Mouse (Mus musculus) midbrain, embryonic 15.5 days (tissue): Measurements from ENCODE around the gene Fn3k. TPM values are rescaled to one million over a fixed set of nuclear protein-coding genes. Genes with fewer than 3 reads are reported as not detected.

Experiments
- ATAC-seq: fragments of 200-750 bp; cut with Nextera tagmentation; replicated peaks from 2 replicates; pipeline ENCODE4 v1.8.0; 2017; ENCODE audit warnings: moderate TSS enrichment
- H3K27ac ChIP-seq: fragments of 300-500 bp; sonication (generic); 2 replicates; pipeline ENCODE4 v1.5.1; 2015; ENCODE audit warnings: mild to moderate bottlenecking, inconsistent platforms
- H3K27me3 ChIP-seq: fragments of 300-500 bp; sonication (generic); replicated peaks from 2 replicates; pipeline ENCODE4 v1.6.1; 2015; ENCODE audit warnings: inconsistent platforms
- H3K36me3 ChIP-seq: fragments of 300-500 bp; sonication (generic); replicated peaks from 2 replicates; pipeline ENCODE4 v1.6.1; 2015; ENCODE audit warnings: inconsistent platforms
- H3K4me1 ChIP-seq: fragments of 300-500 bp; sonication (generic); 2 replicates; pipeline ENCODE4 v1.6.1; 2015; ENCODE audit warnings: inconsistent platforms
- H3K4me2 ChIP-seq: fragments of 300-500 bp; sonication (generic); 2 replicates; pipeline ENCODE4 v1.6.1; 2015; ENCODE audit warnings: inconsistent platforms, mild to moderate bottlenecking, moderate library complexity
- H3K4me3 ChIP-seq: fragments of 300-500 bp; sonication (generic); 2 replicates; pipeline ENCODE4 v1.5.1; 2015; ENCODE audit warnings: mild to moderate bottlenecking, inconsistent platforms
- H3K9ac ChIP-seq: fragments of 300-500 bp; sonication (generic); 2 replicates; pipeline ENCODE4 v1.6.1; 2015; ENCODE audit warnings: mild to moderate bottlenecking, inconsistent platforms
- H3K9me3 ChIP-seq: fragments of 300-500 bp; sonication (generic); 2 replicates; pipeline ENCODE4 v1.6.1; 2016; ENCODE audit warnings: inconsistent platforms
- WGBS: fragments of 180-500 bp; shearing (Covaris S2); methylation state at CpG from one replicate; pipeline ENCODE4 v1.1.7; 2015; ENCODE audit warnings: mixed read lengths; 5-methylcytosine and 5-hydroxymethylcytosine counted together
- polyA plus RNA-seq: library from polyadenylated mRNA; unstranded; fragments of >200 nt; fragmentation: Nextera tagmentation; extraction: Ambion mirVana; gene quantifications from 2 replicates; pipeline ENCODE4 v1.2.1, GENCODE M21; 2015

Fn3k gene
- polyA plus RNA-seq, result 4.4 and 5.0 TPM in 2 replicates

DNA sequence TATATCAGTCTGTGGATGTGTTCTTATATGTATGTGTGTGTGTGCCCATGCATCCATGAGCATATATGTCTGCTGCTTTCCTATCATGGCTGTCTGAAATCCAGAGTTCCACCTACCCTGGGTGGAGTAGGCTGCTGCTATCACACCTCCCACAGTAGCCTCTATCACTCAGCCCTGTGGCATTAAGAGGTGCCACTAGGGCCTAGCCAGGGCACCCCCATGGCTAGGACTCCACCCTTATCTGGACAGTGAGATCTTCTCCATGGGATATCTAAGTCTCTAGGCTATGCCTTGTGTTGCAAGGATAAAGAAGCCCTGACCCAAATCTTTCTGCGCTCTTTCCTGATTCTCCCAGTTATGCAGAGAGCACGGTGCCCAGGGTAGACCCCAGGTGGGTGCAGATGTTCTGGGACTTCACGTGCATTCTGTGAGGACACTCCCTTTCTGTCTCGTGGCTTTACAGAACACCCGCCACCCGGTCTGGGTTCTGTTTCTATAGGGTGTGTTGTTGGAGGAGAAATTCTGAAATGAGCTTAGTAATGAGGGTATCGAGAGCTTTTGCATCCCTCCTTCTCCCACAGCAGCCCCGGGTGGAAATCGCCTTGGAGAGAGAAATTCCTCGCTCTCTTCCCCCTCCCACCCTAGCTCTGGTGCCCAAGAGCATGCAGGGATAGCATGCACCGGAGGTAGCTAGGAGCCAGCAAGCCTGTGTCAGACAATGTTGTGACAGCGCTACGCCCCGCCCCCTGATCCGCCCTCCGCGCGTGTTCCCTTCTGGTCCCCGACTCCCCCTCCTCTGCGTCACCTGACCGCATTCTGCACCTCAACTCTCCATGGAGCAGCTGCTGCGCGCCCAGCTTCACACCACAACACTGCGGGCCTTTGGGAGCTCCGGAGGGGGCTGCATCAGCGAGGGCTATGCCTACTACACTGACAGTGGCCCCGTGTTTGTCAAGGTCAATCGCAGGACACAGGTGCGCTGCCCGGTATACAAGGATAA, at the start of gene Fn3k:
Gene Fn3k, plus strand, starts transcription at position 758 of the 1,000 bp plus-strand sequence.
- peak within 1 kb of the TSS; percentile 53 for H3K9ac ChIP-seq
- H3K36me3 ChIP-seq, result no peaks in the 10 kb centered on the region
- peak within 1 kb of the TSS; percentile 53 for H3K4me3 ChIP-seq
- no peaks in the 10 kb centered on the region for H3K27me3 ChIP-seq
- peaks cover 26% of the 10 kb centered on the region for H3K4me1 ChIP-seq
- H3K27ac ChIP-seq, result peak within 1 kb of the TSS; percentile 71
- peak within 1 kb of the TSS; percentile 88 for H3K4me2 ChIP-seq
- H3K9me3 ChIP-seq, result no peaks in the 10 kb centered on the region
- ATAC-seq, result peak; percentile 98
- WGBS, result 6% methylated on average over 30 of the region's 30 CpGs

DNA sequence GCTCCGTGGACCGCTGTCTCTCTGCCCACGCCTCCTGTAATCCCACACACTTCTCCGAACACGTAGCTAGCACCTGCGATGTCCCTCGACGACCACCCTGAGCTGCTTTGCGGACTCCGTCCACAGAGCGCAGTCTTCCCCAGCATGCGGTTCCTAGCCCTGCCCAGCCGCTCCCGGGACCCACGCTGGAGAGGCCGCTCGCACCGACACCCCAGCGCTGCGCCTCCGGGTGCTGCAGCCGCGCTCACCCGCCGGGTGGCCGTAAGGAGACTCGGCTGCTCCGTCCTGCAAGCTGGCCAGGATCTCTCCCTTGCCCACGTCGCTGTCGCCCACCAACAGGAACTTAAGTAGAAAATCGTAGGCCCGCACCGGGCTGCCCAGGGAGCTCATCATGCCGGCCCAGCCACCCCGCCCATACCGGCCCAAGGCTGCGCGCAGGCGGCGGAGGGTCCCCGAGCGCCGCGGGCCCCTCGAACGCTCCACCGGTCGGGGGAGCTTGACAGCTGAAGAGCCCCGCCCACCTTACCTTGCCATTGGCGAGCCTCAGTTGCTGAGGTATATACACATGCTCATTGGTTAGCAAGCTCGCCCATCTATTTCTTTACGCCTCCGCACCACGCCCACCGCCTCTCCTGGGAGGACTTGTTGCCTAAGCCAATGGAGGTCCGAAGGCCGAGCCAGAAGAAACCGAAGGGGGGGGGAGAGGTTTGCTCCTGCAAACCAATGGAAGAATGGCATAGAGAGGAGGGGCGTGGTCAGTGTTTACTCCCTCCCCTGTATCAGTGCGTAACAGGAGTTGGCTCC, 46.8 kb upstream of the Fn3k start, which contains the start of gene Rab40b:
Gene Rab40b, minus strand, starts transcription at position 502 of the 804 bp plus-strand sequence.
- under 1% methylated on average over 61 of the region's 61 CpGs for WGBS
- H3K27ac ChIP-seq, result peak within 1 kb of the TSS; percentile 46

DNA sequence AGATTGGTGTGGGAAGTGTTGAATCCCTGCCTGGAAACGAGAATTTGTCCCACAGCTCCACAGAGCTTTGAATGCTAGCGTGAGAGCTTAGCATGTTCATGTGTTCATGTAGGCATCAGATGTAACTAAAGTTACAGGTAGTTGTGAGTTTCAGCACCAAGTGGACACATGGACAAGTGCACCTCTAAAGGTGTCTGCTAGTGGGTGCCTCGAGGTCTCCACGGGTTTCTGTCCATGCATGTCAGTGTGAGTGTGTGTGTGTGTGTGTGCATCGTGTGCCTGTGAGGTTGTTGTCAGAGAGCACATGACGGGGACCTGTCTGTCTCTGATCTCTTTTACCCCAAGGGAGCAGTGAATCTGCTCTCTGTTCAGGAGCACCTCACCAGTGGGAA, 46.2 kb upstream of the Fn3k start:
- H3K4me3 ChIP-seq, result peak overlapping the region; percentile 62
- 7% methylated on average over 6 of the region's 6 CpGs for WGBS
- ATAC-seq, result no peak
- H3K4me2 ChIP-seq, result peak overlapping the region; percentile 70
- no peak overlapping the region for H3K9ac ChIP-seq
- no peaks in the 10 kb centered on the region for H3K9me3 ChIP-seq
- peaks cover 13% of the 10 kb centered on the region for H3K4me1 ChIP-seq
- no peaks in the 10 kb centered on the region for H3K27me3 ChIP-seq
- no peaks in the 10 kb centered on the region for H3K36me3 ChIP-seq
- 0 out of 2 replicates have a peak overlapping the region, but pooled peaks have one; percentile 3 for H3K27ac ChIP-seq

More for the DNA sequence above, 46.8 kb upstream of the Fn3k start, which contains the start of gene Rab40b:
- Histone ChIP-seq H3K9ac (peak within 1 kb of the TSS; percentile 51), H3K36me3 (no peaks in the 10 kb centered on the region), H3K9me3 (no peaks in the 10 kb centered on the region), H3K4me3 (peak within 1 kb of the TSS; percentile 62), H3K27me3 (no peaks in the 10 kb centered on the region), H3K4me1 (peaks cover 13% of the 10 kb centered on the region), H3K4me2 (peak within 1 kb of the TSS; percentile 70)
- peak; percentile 99 for ATAC-seq

DNA sequence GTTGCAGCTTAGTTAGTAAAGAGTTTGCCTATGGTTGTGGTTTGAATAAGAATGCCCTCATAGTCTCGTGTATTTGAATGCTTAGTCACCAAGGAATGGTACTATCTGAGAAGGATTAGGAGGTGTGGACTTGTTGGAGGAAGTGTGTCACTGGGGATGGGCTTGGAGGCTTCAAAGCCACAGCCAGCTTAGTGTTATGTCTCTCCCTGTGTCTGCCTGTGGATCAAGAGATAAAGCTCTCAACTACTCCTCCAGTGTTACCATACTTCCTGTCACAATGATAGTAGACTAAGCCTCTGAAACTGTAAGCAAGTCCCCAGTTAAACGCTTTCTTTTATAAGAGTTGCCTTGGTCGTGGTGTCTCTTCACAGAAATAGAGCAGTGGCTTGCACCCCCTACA, 43.9 kb upstream of the Fn3k start:
- no peaks in the 10 kb centered on the region for H3K36me3 ChIP-seq
- no peak overlapping the region for H3K4me2 ChIP-seq

DNA sequence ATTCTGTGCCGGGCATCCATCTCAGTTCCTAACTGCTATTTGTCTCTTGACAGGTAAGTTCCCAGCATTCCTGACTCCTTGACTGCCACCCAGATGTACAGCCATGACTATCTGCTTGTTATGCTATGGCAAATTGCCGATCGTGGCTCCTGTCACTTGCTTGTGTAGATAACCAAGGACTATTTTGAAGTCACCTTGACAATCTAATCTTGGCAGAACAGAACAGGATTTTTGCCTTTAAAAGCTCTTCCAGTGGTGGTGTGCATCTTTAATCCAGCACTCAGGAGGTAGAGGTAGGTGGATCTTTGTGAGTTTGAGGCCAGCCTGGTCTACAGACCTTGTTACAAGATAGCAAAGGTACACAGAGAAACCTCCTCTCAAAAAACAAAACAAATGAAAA, 42.3 kb upstream of the Fn3k start:
- Histone ChIP-seq H3K36me3 (no peaks in the 10 kb centered on the region), H3K4me1 (peaks cover 7% of the 10 kb centered on the region; the same call in 1 of the 2 replicates), H3K9me3 (no peaks in the 10 kb centered on the region), H3K27ac (no peak overlapping the region), H3K9ac (no peak overlapping the region), H3K4me3 (no peak overlapping the region), H3K4me2 (no peak overlapping the region), H3K27me3 (no peaks in the 10 kb centered on the region)
- ATAC-seq, result no peak
- 92% methylated on average over 3 of the region's 3 CpGs for WGBS

More for the DNA sequence above, 43.9 kb upstream of the Fn3k start:
- H3K4me1 ChIP-seq, result peaks cover 13% of the 10 kb centered on the region
- 63% methylated on average over 3 of the region's 3 CpGs for WGBS
- ATAC-seq, result no peak
- H3K27ac ChIP-seq, result no peak overlapping the region
- no peaks in the 10 kb centered on the region for H3K9me3 ChIP-seq
- no peak overlapping the region for H3K9ac ChIP-seq
- H3K27me3 ChIP-seq, result no peaks in the 10 kb centered on the region
- no peak overlapping the region for H3K4me3 ChIP-seq

DNA sequence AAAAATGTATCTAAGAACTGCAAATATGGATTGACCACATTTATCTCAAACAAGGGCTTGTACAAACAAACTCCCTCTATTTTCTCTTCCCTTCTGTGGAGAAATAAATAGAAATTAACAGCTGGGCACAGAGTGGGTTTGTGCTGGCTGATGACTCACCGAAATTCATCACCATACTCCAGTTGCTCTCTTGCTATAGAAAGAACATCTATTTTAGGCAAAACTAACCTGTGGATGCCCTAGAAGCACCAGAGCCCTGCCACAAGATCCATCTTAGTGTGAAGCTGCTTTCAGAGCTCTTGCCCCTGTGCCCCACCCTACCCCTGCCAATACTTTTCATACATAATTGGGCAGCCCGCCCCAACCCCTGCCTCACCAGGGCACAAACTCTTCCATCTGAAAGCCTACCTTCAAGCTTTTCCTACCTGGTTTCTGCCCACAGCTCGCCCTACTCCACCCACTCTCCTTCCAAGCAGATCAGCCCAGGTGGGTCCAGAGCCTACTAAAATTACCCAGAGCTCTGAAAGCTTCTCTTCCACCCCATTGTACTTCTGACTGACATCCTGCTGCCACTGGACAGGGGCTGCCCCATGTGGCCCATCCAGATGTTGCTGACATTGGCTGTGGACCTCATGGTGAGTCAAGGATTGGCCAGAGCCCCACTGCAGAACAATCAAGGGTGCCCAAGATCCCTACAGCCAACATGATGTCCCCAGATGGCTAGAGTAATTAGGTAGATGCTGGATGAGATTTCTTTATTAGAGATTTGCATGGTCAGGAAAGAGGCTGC, 27.2 kb upstream of the Fn3k start:
- 79% methylated on average over 3 of the region's 3 CpGs for WGBS
- no peak for ATAC-seq
- no peak overlapping the region for H3K4me2 ChIP-seq
- no peaks in the 10 kb centered on the region for H3K36me3 ChIP-seq
- H3K4me3 ChIP-seq, result no peak overlapping the region
- no peaks in the 10 kb centered on the region for H3K9me3 ChIP-seq
- no peaks in the 10 kb centered on the region for H3K4me1 ChIP-seq
- H3K27ac ChIP-seq, result no peak overlapping the region
- H3K9ac ChIP-seq, result no peak overlapping the region
- H3K27me3 ChIP-seq, result no peaks in the 10 kb centered on the region

DNA sequence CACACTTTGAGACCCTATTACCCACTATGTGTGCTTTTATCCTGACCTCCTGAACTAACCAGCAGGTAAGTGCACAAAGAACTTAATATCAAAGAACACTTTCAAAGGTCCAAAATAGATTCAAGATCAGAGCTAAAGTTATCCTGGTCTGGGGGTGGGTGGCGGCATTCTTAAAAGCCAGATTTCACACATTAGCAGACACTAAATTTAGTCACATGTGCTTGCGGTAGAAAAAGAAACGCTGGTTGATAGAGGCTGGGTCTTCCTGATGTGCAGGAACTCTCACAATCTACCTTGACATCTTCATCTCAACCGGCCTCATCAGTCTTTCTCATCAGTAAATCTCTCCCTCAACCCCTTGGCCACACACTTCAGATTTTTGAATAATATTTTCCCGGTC, 20.0 kb upstream of the Fn3k start:
- Histone ChIP-seq H3K36me3 (no peaks in the 10 kb centered on the region), H3K27me3 (no peaks in the 10 kb centered on the region), H3K9me3 (no peaks in the 10 kb centered on the region), H3K27ac (no peak overlapping the region), H3K4me3 (no peak overlapping the region), H3K4me2 (no peak overlapping the region), H3K9ac (no peak overlapping the region), H3K4me1 (no peaks in the 10 kb centered on the region)
- WGBS, result 89% methylated on average over 5 of the region's 5 CpGs
- ATAC-seq, result no peak

DNA sequence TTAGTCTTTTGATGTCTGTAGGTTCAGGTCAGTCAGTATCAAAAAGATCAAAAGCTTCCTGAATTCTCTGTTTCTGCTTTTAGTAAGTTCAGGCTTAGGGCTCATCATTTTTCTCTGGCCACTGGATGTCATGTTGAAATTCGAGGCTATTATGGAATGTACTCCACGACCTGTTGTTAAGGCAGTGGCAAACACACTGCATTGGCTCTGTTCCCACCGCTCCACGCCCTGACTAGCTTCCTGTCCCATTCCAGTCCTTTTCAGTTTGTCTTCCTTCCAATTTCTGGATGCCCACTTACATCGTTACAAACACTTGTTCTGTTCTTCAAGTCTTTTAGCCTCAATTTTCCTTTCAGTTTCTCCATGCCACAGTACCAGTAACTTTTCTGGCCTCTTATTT, 19.4 kb upstream of the Fn3k start:
- H3K27me3 ChIP-seq, result no peaks in the 10 kb centered on the region
- H3K4me3 ChIP-seq, result no peak overlapping the region
- no peak for ATAC-seq
- no peak overlapping the region for H3K4me2 ChIP-seq
- H3K9ac ChIP-seq, result no peak overlapping the region
- H3K9me3 ChIP-seq, result no peaks in the 10 kb centered on the region
- H3K36me3 ChIP-seq, result no peaks in the 10 kb centered on the region
- WGBS, result 72% methylated on average over 5 of the region's 5 CpGs
- H3K4me1 ChIP-seq, result peaks cover 1% of the 10 kb centered on the region
- H3K27ac ChIP-seq, result no peak overlapping the region

DNA sequence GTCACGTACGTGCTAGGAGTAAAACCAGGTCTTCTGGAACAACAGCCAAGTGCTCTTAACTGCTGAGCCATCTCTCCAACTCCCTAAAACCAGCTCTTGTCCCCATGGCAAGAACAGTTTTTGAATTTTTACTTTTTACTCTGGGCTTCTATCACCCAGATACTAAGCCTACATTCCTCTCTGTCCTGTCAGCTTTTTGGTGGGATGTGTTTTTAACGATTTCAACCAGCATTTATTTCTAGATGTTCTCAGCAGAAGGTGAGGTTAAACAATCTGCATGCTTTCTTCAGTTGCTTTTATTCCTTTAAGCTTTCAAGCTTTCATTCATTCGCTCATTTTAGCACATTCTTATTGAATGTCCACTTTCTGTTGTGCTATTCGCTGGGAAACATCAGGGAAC, 16.7 kb upstream of the Fn3k start:
- Histone ChIP-seq H3K9ac (no peak overlapping the region), H3K4me3 (no peak overlapping the region), H3K9me3 (no peaks in the 10 kb centered on the region), H3K36me3 (no peaks in the 10 kb centered on the region), H3K27me3 (no peaks in the 10 kb centered on the region), H3K4me1 (peaks cover 16% of the 10 kb centered on the region), H3K4me2 (no peak overlapping the region), H3K27ac (no peak overlapping the region)
- ATAC-seq, result no peak
- WGBS, result 87% methylated on average over 5 of the region's 5 CpGs

DNA sequence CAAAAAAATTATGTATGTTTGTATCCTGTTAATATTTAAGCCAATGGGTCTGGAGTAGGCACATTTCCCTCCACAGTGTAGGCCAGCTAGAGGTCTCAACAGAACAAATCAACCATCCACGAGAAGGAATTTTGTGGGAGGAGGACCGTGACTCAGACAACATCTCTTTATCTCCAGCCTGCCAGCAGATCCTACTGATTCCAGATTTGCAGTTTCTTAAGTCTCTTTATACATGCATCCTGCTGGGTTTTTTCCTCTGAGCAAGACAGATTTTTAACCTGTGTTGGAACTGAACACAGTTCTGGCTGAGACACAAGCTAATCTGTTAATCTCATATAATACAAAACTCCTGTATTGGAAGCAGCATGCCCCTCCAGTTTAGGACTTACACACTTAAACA, 15.8 kb upstream of the Fn3k start:
- Histone ChIP-seq H3K4me1 (peaks cover 16% of the 10 kb centered on the region), H3K9me3 (no peaks in the 10 kb centered on the region), H3K36me3 (no peaks in the 10 kb centered on the region), H3K9ac (no peak overlapping the region), H3K27ac (no peak overlapping the region), H3K27me3 (no peaks in the 10 kb centered on the region), H3K4me2 (no peak overlapping the region), H3K4me3 (no peak overlapping the region)
- ATAC-seq, result no peak
- WGBS, result 46% methylated on average over 2 of the region's 2 CpGs

DNA sequence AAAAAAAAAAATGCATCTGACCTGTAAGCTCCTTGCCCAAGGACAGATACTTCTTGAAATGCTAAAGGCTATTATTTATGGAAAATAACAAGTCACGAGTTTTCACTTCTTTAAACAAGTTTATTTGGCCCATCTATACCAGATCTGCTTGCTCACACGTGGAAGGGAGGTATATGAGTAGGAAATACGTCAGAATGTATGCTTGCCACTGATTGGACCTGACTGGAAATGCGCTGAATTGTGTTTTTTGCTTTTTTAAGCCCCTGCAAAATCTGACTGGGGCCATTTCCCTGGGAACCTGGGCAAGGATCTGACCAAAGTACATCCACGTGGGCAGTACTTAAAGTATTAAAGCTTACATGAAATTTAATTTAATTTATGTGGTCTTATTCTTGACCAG, 14.3 kb upstream of the Fn3k start:
- Histone ChIP-seq H3K9me3 (no peaks in the 10 kb centered on the region), H3K27me3 (no peaks in the 10 kb centered on the region)
- ATAC-seq, result no peak

More for the DNA sequence above, 14.3 kb upstream of the Fn3k start:
- peaks cover 16% of the 10 kb centered on the region for H3K4me1 ChIP-seq
- no peaks in the 10 kb centered on the region for H3K36me3 ChIP-seq
- WGBS, result 53% methylated on average over 5 of the region's 5 CpGs
- H3K27ac ChIP-seq, result no peak overlapping the region
- peak overlapping the region; percentile 63; the same call in 1 of the 2 replicates for H3K9ac ChIP-seq
- peak overlapping the region; percentile 86; the same call in 1 of the 2 replicates for H3K4me3 ChIP-seq
- peak overlapping the region; percentile 90 for H3K4me2 ChIP-seq
